Mouse (Mus musculus): ENCODE measurements around the gene Ptprj. TPM values are rescaled to one million over a fixed set of nuclear protein-coding genes. Genes with fewer than 3 reads are reported as not detected.
A peak's percentile ranks its signal among the peaks of the same experiment; 100 is the strongest.

The Ptprj gene
- total and polyA plus RNA-seq, 3 experiments, result 6.9 to 8.9 (median 7.3) TPM

- Histone ChIP-seq H3K27ac (ENCODE audit: insufficient read depth, low read depth) (peak overlapping the region; percentile 40), H3K36me3 (replicated peaks in 1 of 2; ENCODE audit: control insufficient read depth in 1 of 2, insufficient read depth in 1 of 2, low read length in 1 of 2) (no peaks in the 10 kb centered on the region), H3K4me1 (ENCODE audit: control insufficient read depth in 1 of 2, insufficient read depth in 2 of 2) (peaks cover 14 to 74% of the 10 kb centered on the region in 2 experiments), H3K4me2 (ENCODE audit: insufficient read depth, low read depth, poor library complexity, severe bottlenecking) (peak overlapping the region; percentile 87; the same call in 1 of the 2 replicates), H3K9me3 (replicated peaks; ENCODE audit: low read length) (no peaks in the 10 kb centered on the region), H3K9ac (ENCODE audit: insufficient read depth, low read depth) (peak overlapping the region; percentile 53), H3K4me3 (replicated peaks in 1 of 3; ENCODE audit: low read depth in 2 of 3, low read length in 2 of 3, poor library complexity in 1 of 3) (peak overlapping the region; percentile 3 to 30 (median 17)), H3K27me3 (replicated peaks) (no peaks in the 10 kb centered on the region), H3K79me2 (replicated peaks; ENCODE audit: control insufficient read depth, extremely low read depth, insufficient read depth, poor library complexity, severe bottlenecking) (peaks cover 55% of the 10 kb centered on the region)
- no peak for DNase-seq (ENCODE audit: extremely low read depth)
- no peak for TF ChIP-seq EP300 (IDR thresholded peaks at IDR 0.05; ENCODE audit: low read length)
- no peak for TF ChIP-seq KAT2A (IDR thresholded peaks at IDR 0.05; ENCODE audit: insufficient replicate concordance, low read length)
- no peak for TF ChIP-seq ETS1 (conservative IDR thresholded peaks at IDR 0.05; ENCODE audit: low read depth, low read length)
- TF ChIP-seq CHD2 (IDR thresholded peaks at IDR 0.05; ENCODE audit: low read length), result no peak
- no peak for TF ChIP-seq TBP (conservative IDR thresholded peaks at IDR 0.05; ENCODE audit: low read depth, low read length)
- no peak for TF ChIP-seq ELF1 (IDR thresholded peaks at IDR 0.05; ENCODE audit: low read depth, low read length)
- TF ChIP-seq IRF4 (IDR thresholded peaks at IDR 0.05; ENCODE audit: low read depth, low read length), result peak; percentile 69
- TF ChIP-seq CHD1 (IDR thresholded peaks at IDR 0.05; ENCODE audit: low read depth, low read length), result 0 out of 2 replicates have a peak, but pooled peaks have one; percentile 23
- TF ChIP-seq SIN3A (IDR thresholded peaks at IDR 0.05; ENCODE audit: low read length), result peak; percentile 59; the same call in 1 of the 2 replicates
- no peak for TF ChIP-seq TCF12 (IDR thresholded peaks at IDR 0.05; ENCODE audit: low read depth, low read length)
- no peak for TF ChIP-seq POLR2AphosphoS2 (IDR thresholded peaks at IDR 0.05; ENCODE audit: low read depth, low read length)
- no peak for TF ChIP-seq ZC3H11A (IDR thresholded peaks at IDR 0.05; ENCODE audit: low read depth, low read length)
- no peak; the same call in 1 of the 2 replicates for TF ChIP-seq JUN (IDR thresholded peaks at IDR 0.05; ENCODE audit: insufficient read depth, low read depth, low read length)
- TF ChIP-seq ZMIZ1 (IDR thresholded peaks at IDR 0.05; ENCODE audit: low read depth, low read length), result no peak
- no peak for TF ChIP-seq UBTF (IDR thresholded peaks at IDR 0.05; ENCODE audit: low read depth, low read length)
- peak; percentile 68; the same call in 1 of the 2 replicates for TF ChIP-seq ZNF384 (IDR thresholded peaks at IDR 0.05; ENCODE audit: low read depth, low read length)
- TF ChIP-seq SMC3 (IDR thresholded peaks at IDR 0.05; ENCODE audit: low read depth, low read length), result no peak
- TF ChIP-seq MXI1 (IDR thresholded peaks at IDR 0.05; ENCODE audit: low read depth, low read length), result no peak
- no peak for TF ChIP-seq MAZ (IDR thresholded peaks at IDR 0.05; ENCODE audit: low read depth, low read length)
- TF ChIP-seq CTCF (conservative IDR thresholded peaks at IDR 0.05 in 1 of 2, IDR thresholded peaks at IDR 0.05 in 1 of 2; ENCODE audit: low read depth in 2 of 2, low read length in 2 of 2), result no peak
- TF ChIP-seq RAD21 (IDR thresholded peaks at IDR 0.05; ENCODE audit: low read depth, low read length), result no peak
- TF ChIP-seq MAX (IDR thresholded peaks at IDR 0.05; ENCODE audit: low read length), result no peak
- TF ChIP-seq USF1 (IDR thresholded peaks at IDR 0.05; ENCODE audit: low read depth, low read length), result no peak
- in situ Hi-C loops (cut with MboI; ENCODE audit: low pct_ligation_motif_present, low pct_unique_long_range_greater_than_20kb, low sequenced_read_pairs) (no loop called here), dilution Hi-C loops (cut with MboI; ENCODE audit: extremely low pct_ligation_motif_present, extremely low pct_unique_long_range_greater_than_20kb, low sequenced_read_pairs) (no loop called here)
Measured at GRCm38 (mm10) chr2:90577451-90578279, 2.8 kb downstream of the Ptprj start.

Measured in CH12.LX (cell line).